In genomic region chr2:163911826-163912444, GRCm38 (mm10) we compare ENCODE assay signal across 12 mouse cellular contexts. TPM values are rescaled to one million over a fixed set of nuclear protein-coding genes. Genes with fewer than 3 reads are reported as not detected.
DNase-seq lines count a peak whose midpoint lies in the region; ATAC-seq and TF ChIP-seq lines count a peak whose summit lies in the region.
"Had no signal": no experiment of that assay in that cellular context is flagged by ENCODE, and none has a peak within 500 bp of the region (broad histone marks: within the 10 kb centered on the region; RNA-seq: fewer than 3 reads in every experiment).

No protein-coding gene starts in this region.

- no peak overlapping the region for H3K4me2 ChIP-seq in embryonic facial prominence, embryonic 14.5 days (ENCODE audit: low read depth, low read length)
- H3K4me2 ChIP-seq: lung, embryonic 15.5 days had no signal

- ATAC-seq in embryonic facial prominence, embryonic 14.5 days (ENCODE audit: low read depth): peak; percentile 58; the same call in 1 of the 2 replicates

- H3K4me1 ChIP-seq in embryonic facial prominence, embryonic 14.5 days (ENCODE audit: control insufficient read depth, insufficient read depth, low read length): 0 out of 2 replicates have a peak, but pooled peaks cover 4% of the 10 kb centered on the region
- H3K4me1 ChIP-seq in heart, embryonic 10.5 days: peaks cover 15% of the 10 kb centered on the region
- H3K4me1 ChIP-seq: lung, embryonic 15.5 days had no signal

- H3K9me3 ChIP-seq in embryonic facial prominence, embryonic 14.5 days (ENCODE audit: control insufficient read depth, low read length): no peaks in the 10 kb centered on the region
- no peaks in the 10 kb centered on the region for H3K9me3 ChIP-seq in heart, embryonic 10.5 days
- H3K9me3 ChIP-seq: lung, embryonic 15.5 days had no signal

- 71% methylated on average over 14 of the region's 14 CpGs for WGBS in embryonic facial prominence, embryonic 14.5 days
- WGBS in heart, embryonic 10.5 days: 50% methylated on average over 14 of the region's 14 CpGs

- no peak overlapping the region for H3K4me3 ChIP-seq in layer of hippocampus, adult 2 months
- no peak overlapping the region for H3K4me3 ChIP-seq in embryonic facial prominence, embryonic 14.5 days (ENCODE audit: low read depth, low read length)
- peak overlapping the region; percentile 29 for H3K4me3 ChIP-seq in heart, embryonic 10.5 days
- H3K4me3 ChIP-seq: lung, embryonic 15.5 days had no signal

- peak in 1 of 2 experiments; percentile 65 for DNase-seq in layer of hippocampus, adult 2 months (ENCODE audit: low spot score in 2 of 2)
- no peak for DNase-seq in layer of hippocampus, postnatal 36 days
- DNase-seq in embryonic facial prominence, embryonic 14.5 days (ENCODE audit: low spot score): peak; percentile 36
- peak; percentile 87 for DNase-seq in heart, embryonic 10.5 days (ENCODE audit: low spot score)
- DNase-seq in right cerebral cortex, postnatal 36 days (ENCODE audit: low spot score in 2 of 2): peak; percentile 54 to 64
- no peak for DNase-seq in urinary bladder, adult 18-20 months (ENCODE audit: low spot score in 2 of 2)
- no peak for DNase-seq in liver
- DNase-seq: kidney, adult 11 months had no signal

- peak overlapping the region; percentile 32; the same call in 1 of the 2 replicates for H3K27ac ChIP-seq in layer of hippocampus, adult 2 months
- no peak overlapping the region for H3K27ac ChIP-seq in embryonic facial prominence, embryonic 14.5 days (replicated peaks; ENCODE audit: low read depth, low read length)
- peak overlapping the region; percentile 56; the same call in 1 of the 2 replicates for H3K27ac ChIP-seq in heart, embryonic 10.5 days
- H3K27ac ChIP-seq: lung, embryonic 15.5 days had no signal

- TF ChIP-seq CTCF in layer of hippocampus, adult 2 months (conservative IDR thresholded peaks at IDR 0.05): no peak

- H3K36me3 ChIP-seq in embryonic facial prominence, embryonic 14.5 days (ENCODE audit: control insufficient read depth, insufficient read depth, low read length): no peaks in the 10 kb centered on the region
- H3K36me3 ChIP-seq in heart, embryonic 10.5 days: no peaks in the 10 kb centered on the region
- H3K36me3 ChIP-seq: lung, embryonic 15.5 days had no signal

- H3K9ac ChIP-seq in embryonic facial prominence, embryonic 14.5 days (ENCODE audit: low read depth, low read length): no peak overlapping the region
- H3K9ac ChIP-seq: lung, embryonic 15.5 days had no signal

- H3K27me3 ChIP-seq in embryonic facial prominence, embryonic 14.5 days (replicated peaks; ENCODE audit: control insufficient read depth, insufficient read depth, low read length): peaks cover 41% of the 10 kb centered on the region
- H3K27me3 ChIP-seq in heart, embryonic 10.5 days (ENCODE audit: insufficient read depth, poor library complexity, severe bottlenecking): peaks cover 69% of the 10 kb centered on the region

RNA-seq across cellular contexts. Expression of gene Rims4, which starts 6.5 kb away (rescaled TPM):
- total RNA-seq in layer of hippocampus, adult 2 months (2021): 10 to 100 TPM; 37.0 to 39.9 TPM
- total RNA-seq in layer of hippocampus, postnatal 36 days (2021): 10 to 100 TPM; 45.5 to 47.5 TPM
- polyA plus RNA-seq in embryonic facial prominence, embryonic 14.5 days (2014; fragmentation: Nextera tagmentation; extraction: Ambion mirVana): 0.32 and 0.35 TPM in 2 replicates
- 0.30 and 0.42 TPM in 2 replicates for polyA plus RNA-seq in heart, embryonic 10.5 days (2016; fragmentation: Nextera tagmentation; extraction: Ambion mirVana)
- total RNA-seq: common myeloid progenitor, adult 5-6 weeks had no signal

RNA-seq across cellular contexts. Expression of gene Kcnk15, which starts 58.5 kb away (rescaled TPM):
- not detected for total RNA-seq in layer of hippocampus, adult 2 months (2021)
- total RNA-seq in layer of hippocampus, postnatal 36 days (2021): not detected
- polyA plus RNA-seq in embryonic facial prominence, embryonic 14.5 days (2014; fragmentation: Nextera tagmentation; extraction: Ambion mirVana): not detected in 2 replicates
- not detected in 2 replicates for polyA plus RNA-seq in heart, embryonic 10.5 days (2016; fragmentation: Nextera tagmentation; extraction: Ambion mirVana)
- total RNA-seq: common myeloid progenitor, adult 5-6 weeks; ES-E14 had no signal
- polyA plus RNA-seq: lung, embryonic 15.5 days; small intestine, adult 2 months had no signal

Comparison
In these comparisons a context has a peak if more than half of its experiments do, and no peak if none do; other contexts are left out.
1. DNase-seq: peak in embryonic facial prominence, embryonic 14.5 days (single experiment), heart, embryonic 10.5 days (single experiment) and right cerebral cortex, postnatal 36 days (2 of 2); none in layer of hippocampus, postnatal 36 days (0 of 2), urinary bladder, adult 18-20 months (0 of 2) and liver (single experiment).